ENCODE assay signal across 11 mouse cellular contexts in genomic region chr2:132027366-132027765, GRCm38 (mm10). TPM values are rescaled to one million over a fixed set of nuclear protein-coding genes. Genes with fewer than 3 reads are reported as not detected.
DNase-seq lines count a peak whose midpoint lies in the region; ATAC-seq and TF ChIP-seq lines count a peak whose summit lies in the region.
"Had no signal": no experiment of that assay in that cellular context is flagged by ENCODE, and none has a peak within 500 bp of the region (broad histone marks: within the 10 kb centered on the region; RNA-seq: fewer than 3 reads in every experiment).

No protein-coding gene starts in this region.

- no peak for ATAC-seq in heart, embryonic 11.5 days (replicated peaks; ENCODE audit: insufficient number of reproducible peaks, low FRiP score, low TSS enrichment)
- no peak for ATAC-seq in heart, postnatal 0 days (ENCODE audit: insufficient read depth, low read depth)
- peak; percentile 31 for ATAC-seq in megakaryocyte, adult 5-6 weeks (ENCODE audit: poor library complexity, severe bottlenecking)
- ATAC-seq in erythroblast, adult 5-6 weeks (replicated peaks; ENCODE audit: low FRiP score, poor library complexity, severe bottlenecking) = no peak
- ATAC-seq: CD4-positive, CD25-positive, alpha-beta regulatory T cell, adult 4 months; inflammation-experienced regulatory T-cells, adult 6 months had no signal

- no peak for TF ChIP-seq EP300 in heart, postnatal 0 days (IDR thresholded peaks at IDR 0.05; ENCODE audit: low read depth)

- TF ChIP-seq CTCF in heart, postnatal 0 days (IDR thresholded peaks at IDR 0.05; ENCODE audit: low read depth) = no peak

- peaks cover 10% of the 10 kb centered on the region; the same call in 1 of the 2 replicates for H3K4me1 ChIP-seq in heart, embryonic 11.5 days (ENCODE audit: control insufficient read depth, insufficient read depth, low read length)
- peaks cover 9% of the 10 kb centered on the region; the same call in 1 of the 2 replicates for H3K4me1 ChIP-seq in heart, postnatal 0 days (ENCODE audit: control insufficient read depth, insufficient read depth)

- no peak overlapping the region for H3K27ac ChIP-seq in heart, embryonic 11.5 days (ENCODE audit: low read depth, low read length)
- H3K27ac ChIP-seq in heart, postnatal 0 days (ENCODE audit: low read depth) = no peak overlapping the region

- no peak overlapping the region for H3K9ac ChIP-seq in heart, embryonic 11.5 days (ENCODE audit: low read depth, low read length)
- no peak overlapping the region for H3K9ac ChIP-seq in heart, postnatal 0 days (replicated peaks; ENCODE audit: low read depth, low read length)

- H3K36me3 ChIP-seq in heart, embryonic 11.5 days (ENCODE audit: control insufficient read depth, insufficient read depth, low read length) = no peaks in the 10 kb centered on the region
- no peaks in the 10 kb centered on the region for H3K36me3 ChIP-seq in heart, postnatal 0 days (replicated peaks; ENCODE audit: control insufficient read depth, insufficient read depth, low read length)

- no peaks in the 10 kb centered on the region for H3K9me3 ChIP-seq in heart, embryonic 11.5 days (replicated peaks; ENCODE audit: control insufficient read depth, low read length)
- H3K9me3 ChIP-seq in heart, postnatal 0 days (replicated peaks; ENCODE audit: control insufficient read depth, low read length) = no peaks in the 10 kb centered on the region

- peak; percentile 57 to 81 for DNase-seq in heart, adult 18-20 months
- peak; percentile 55 for DNase-seq in NIH3T3 (ENCODE audit: low read depth)
- DNase-seq in heart, postnatal 0 days (ENCODE audit: low spot score) = no peak
- no peak for DNase-seq in c-Kit-positive CD71-positive TER-119-positive erythroid progenitor cells, embryonic 14.5 days (ENCODE audit: low spot score)
- no peak for DNase-seq in layer of hippocampus, postnatal 25 days (ENCODE audit: extremely low spot score in 1 of 2, low spot score in 1 of 2)
- DNase-seq: cerebellum, adult 9-11 months had no signal

- no peak overlapping the region for H3K4me3 ChIP-seq in heart, embryonic 11.5 days (ENCODE audit: low read depth, low read length)
- H3K4me3 ChIP-seq in heart, postnatal 0 days (ENCODE audit: low read depth, low read length) = no peak overlapping the region

- 32% methylated on average over 5 of the region's 5 CpGs for WGBS in heart, embryonic 11.5 days (ENCODE audit: insufficient replicate concordance)
- 54% methylated on average over 5 of the region's 5 CpGs for WGBS in heart, postnatal 0 days

- peaks cover 27% of the 10 kb centered on the region for H3K27me3 ChIP-seq in heart, embryonic 11.5 days (ENCODE audit: control insufficient read depth, insufficient read depth, low read length)
- H3K27me3 ChIP-seq in heart, postnatal 0 days (ENCODE audit: control insufficient read depth, insufficient read depth, low read length) = no peaks in the 10 kb centered on the region

- H3K4me2 ChIP-seq in heart, embryonic 11.5 days = no peak overlapping the region
- H3K4me2 ChIP-seq in heart, postnatal 0 days (ENCODE audit: low read depth, low read length) = peak overlapping the region; percentile 98; the same call in 1 of the 2 replicates

RNA-seq across cellular contexts. Expression of gene Rassf2, which starts 2.7 kb away (rescaled TPM):
- 10 to 100 TPM in 1 of 2 experiments, 1 to 10 TPM in 1; 7.7 to 11.7 TPM for total RNA-seq in heart, adult 18-20 months (2021)
- 3.1 and 3.9 TPM in 2 replicates for polyA plus RNA-seq in heart, embryonic 11.5 days (2014; fragmentation: Nextera tagmentation; extraction: Ambion mirVana)
- 3.7 and 5.2 TPM in 2 replicates for total RNA-seq in heart, postnatal 0 days (2014; rRNA removed; ENCODE audit: low replicate concordance)
- polyA plus RNA-seq in heart, postnatal 0 days (2015; fragmentation: Nextera tagmentation; extraction: Ambion mirVana) = 2.6 and 2.7 TPM in 2 replicates
- total RNA-seq in megakaryocyte, adult 5-6 weeks (2015) = 62.4 and 70.2 TPM in 2 replicates
- 113 and 118 TPM in 2 replicates for total RNA-seq in megakaryocyte, adult 5-6 weeks (2017)
- 10 to 100 TPM; 31.4 to 34.8 TPM for total RNA-seq in layer of hippocampus, postnatal 25 days (2021)
- total RNA-seq in erythroblast, adult 5-6 weeks (2015; ENCODE audit: low replicate concordance) = 12.3 and 12.5 TPM in 2 replicates
- total RNA-seq in erythroblast, adult 5-6 weeks (2017; ENCODE audit: low replicate concordance) = 10.3 and 12.3 TPM in 2 replicates

Comparison
In these comparisons a context has a peak if more than half of its experiments do, and no peak if none do; other contexts are left out.
1. DNase-seq: peak in heart, adult 18-20 months (2 of 2) and NIH3T3 (single experiment); none in heart, postnatal 0 days (single experiment), c-Kit-positive CD71-positive TER-119-positive erythroid progenitor cells, embryonic 14.5 days (single experiment) and layer of hippocampus, postnatal 25 days (0 of 2).